Mouse (Mus musculus): ENCODE results near the gene Plk4.
"Not testable (repeated sequence)": the region's sequence is repeated elsewhere in the genome, so short reads cannot be mapped to it uniquely, and the experiment has no call there.

- not testable (repeated sequence) for TF ChIP-seq CTCF (IDR thresholded peaks at IDR 0.05; ENCODE audit: low read depth, low read length); POLR2A (IDR thresholded peaks at IDR 0.05; ENCODE audit: borderline replicate concordance, low read depth, low read length)
These were observed 47.2 kb downstream of the Plk4 start for GRCm38 (mm10) chr3:40847018-40847417.
